Mouse (Mus musculus): ENCODE measurements around the gene Akap2. TPM values are rescaled to one million over a fixed set of nuclear protein-coding genes. Genes with fewer than 3 reads are reported as not detected.

The Akap2 gene
- total RNA-seq, 4 experiments from 2014 or later: 75.6 to 100 (median 97.5) TPM

- DNase-seq (ENCODE audit: low spot score): no peak
Observed at GRCm38 (mm10) chr4:57832318-57832717, 114.9 kb downstream of the Akap2 start.

- no peak for DNase-seq (ENCODE audit: low spot score)
Observed at GRCm38 (mm10) chr4:57833060-57833459, 115.6 kb downstream of the Akap2 start.

GRCm38 (mm10) chr4:57834141-57834540 is 116.7 kb downstream of the Akap2 start:
- DNase-seq (ENCODE audit: low spot score): no peak

- DNase-seq (ENCODE audit: low spot score): no peak
Observed at GRCm38 (mm10) chr4:57837089-57837488, 119.6 kb downstream of the Akap2 start.

- peak; percentile 43 for DNase-seq (ENCODE audit: low spot score)
Observed at GRCm38 (mm10) chr4:57839343-57839742, 121.9 kb downstream of the Akap2 start.

GRCm38 (mm10) chr4:57841911-57842310 is 124.5 kb downstream of the Akap2 start:
- DNase-seq (ENCODE audit: low spot score): no peak

- DNase-seq (ENCODE audit: low spot score): no peak
Observed at GRCm38 (mm10) chr4:57842472-57843305, 125.2 kb downstream of the Akap2 start.

GRCm38 (mm10) chr4:57845031-57845431 is 127.6 kb downstream of the Akap2 start:
- DNase-seq (ENCODE audit: low spot score): peak; percentile 95

- DNase-seq (ENCODE audit: low spot score): no peak
Observed at GRCm38 (mm10) chr4:57845541-57846210, 128.2 kb downstream of the Akap2 start.

- DNase-seq (ENCODE audit: low spot score): no peak
Observed at GRCm38 (mm10) chr4:57846381-57846990, 129.0 kb downstream of the Akap2 start.

GRCm38 (mm10) chr4:57846991-57847422 is 129.6 kb downstream of the Akap2 start:
- peak; percentile 75 for DNase-seq (ENCODE audit: low spot score)

- no peak for DNase-seq (ENCODE audit: low spot score)
Observed at GRCm38 (mm10) chr4:57847676-57848075, 130.2 kb downstream of the Akap2 start.

GRCm38 (mm10) chr4:57849465-57849864 is 132.0 kb downstream of the Akap2 start:
- DNase-seq (ENCODE audit: low spot score): no peak

- no peak for DNase-seq (ENCODE audit: low spot score)
Observed at GRCm38 (mm10) chr4:57851731-57852130, 134.3 kb downstream of the Akap2 start.

- no peak for DNase-seq (ENCODE audit: low spot score)
Observed at GRCm38 (mm10) chr4:57852461-57853040, 135.1 kb downstream of the Akap2 start.

- no peak for DNase-seq (ENCODE audit: low spot score)
Observed at GRCm38 (mm10) chr4:57854181-57854580, 136.7 kb downstream of the Akap2 start.

GRCm38 (mm10) chr4:57855281-57855941 is 138.0 kb downstream of the Akap2 start:
- DNase-seq (ENCODE audit: low spot score): no peak

- no peak for DNase-seq (ENCODE audit: low spot score)
Observed at GRCm38 (mm10) chr4:57856673-57857072, 139.2 kb downstream of the Akap2 start.

- DNase-seq (ENCODE audit: low spot score): peak; percentile 88
Observed at GRCm38 (mm10) chr4:57860204-57860611, 142.8 kb downstream of the Akap2 start.

- DNase-seq (ENCODE audit: low spot score): no peak
Observed at GRCm38 (mm10) chr4:57861166-57861565, 143.7 kb downstream of the Akap2 start.

GRCm38 (mm10) chr4:57861856-57862255 is 144.4 kb downstream of the Akap2 start:
- no peak for DNase-seq (ENCODE audit: low spot score)
